Mouse (Mus musculus): ENCODE results near the gene Olfr763. TPM values are rescaled to one million over a fixed set of nuclear protein-coding genes. Genes with fewer than 3 reads are reported as not detected.
"Not testable (repeated sequence)": the region's sequence is repeated elsewhere in the genome, so short reads cannot be mapped to it uniquely, and the experiment has no call there.

Olfr763 gene
- total RNA-seq (2021) = not detected
- long read RNA-seq, experiment 1 = 0 reads
- long read RNA-seq, experiment 2 = 0 reads

- DNase-seq (ENCODE audit: low spot score) = no peak
Observed at GRCm38 (mm10) chr10:129010288-129010841, at the start of gene Olfr763. Gene Olfr763 (plus strand): TSS chr10:129010791.

- DNase-seq (ENCODE audit: low spot score) = no peak
Observed at GRCm38 (mm10) chr10:128964961-128965360, 45.6 kb upstream of the Olfr763 start.

GRCm38 (mm10) chr10:128965871-128966270 lies 44.7 kb upstream of the Olfr763 start:
- no peak for DNase-seq (ENCODE audit: low spot score)

GRCm38 (mm10) chr10:128968341-128968749 lies 42.2 kb upstream of the Olfr763 start:
- DNase-seq (ENCODE audit: low spot score) = no peak

- DNase-seq (ENCODE audit: low spot score) = no peak
Observed at GRCm38 (mm10) chr10:128970740-128971250, 39.8 kb upstream of the Olfr763 start.

GRCm38 (mm10) chr10:128972841-128973240 lies 37.8 kb upstream of the Olfr763 start:
- DNase-seq (ENCODE audit: low spot score) = no peak

GRCm38 (mm10) chr10:128976395-128976794 lies 34.2 kb upstream of the Olfr763 start:
- DNase-seq (ENCODE audit: low spot score) = no peak

DNA sequence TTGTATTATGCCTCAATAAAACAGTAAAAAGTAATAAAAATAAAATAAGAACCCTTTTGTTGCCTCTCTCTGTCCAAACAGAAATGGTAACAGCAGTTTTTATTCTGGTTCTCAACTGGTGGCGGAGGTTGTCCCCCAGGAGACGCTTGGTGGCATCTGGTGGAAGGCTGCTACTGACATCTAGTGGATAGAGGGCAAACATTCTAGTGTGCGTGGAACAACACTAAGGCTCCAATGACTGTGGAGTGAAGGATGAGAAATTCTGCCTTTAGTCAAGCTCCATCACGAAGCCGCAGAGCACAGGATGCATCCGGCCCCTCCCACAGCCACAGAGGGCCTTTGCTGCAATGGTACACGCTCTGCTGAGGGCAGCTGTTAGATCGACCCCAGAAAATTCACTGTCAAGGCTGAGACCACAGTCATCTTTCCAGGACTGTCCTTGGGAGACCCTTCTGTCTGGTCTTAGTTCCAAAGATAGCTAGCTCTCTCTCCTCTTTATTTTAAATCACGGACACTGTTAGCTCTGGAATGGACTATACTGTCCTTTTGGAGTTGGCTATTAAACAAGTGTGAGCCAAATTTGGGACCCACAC lies 33.0 kb upstream of the Olfr763 start:
- peak; percentile 46 for DNase-seq (ENCODE audit: low spot score)

DNA sequence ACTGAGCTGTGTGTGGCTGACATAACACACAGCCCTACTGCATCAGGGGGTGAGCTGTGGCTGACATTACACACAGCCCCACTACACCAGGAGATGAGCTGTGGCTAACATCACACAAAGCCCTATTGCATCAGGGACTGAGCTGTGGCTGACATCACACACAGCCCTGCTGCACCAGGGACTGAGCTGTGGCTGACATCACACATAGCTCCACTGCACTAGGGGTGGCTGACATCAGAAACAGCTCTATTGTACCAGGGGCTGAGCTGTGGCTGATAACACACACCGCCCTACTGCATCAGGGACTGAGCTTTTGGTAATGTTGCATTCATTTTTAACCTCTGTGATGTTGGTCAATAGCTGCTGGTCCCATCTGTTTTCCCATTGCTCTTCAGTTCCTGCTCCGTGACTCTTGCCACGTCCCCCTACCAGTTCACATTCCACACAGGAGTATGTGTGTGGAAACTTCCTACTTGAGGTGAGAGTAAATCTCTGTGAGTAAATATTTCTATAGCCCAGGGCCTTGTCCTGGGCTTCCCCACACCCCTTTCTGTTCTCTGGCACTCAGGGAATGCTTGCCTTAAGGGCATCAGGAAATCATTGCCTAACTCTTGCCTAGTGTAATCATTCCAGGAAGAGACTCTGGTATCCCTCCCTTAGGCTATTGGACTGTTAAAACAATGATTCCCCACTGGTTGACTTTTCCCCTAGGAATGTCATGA lies 29.8 kb upstream of the Olfr763 start:
- no peak for DNase-seq (ENCODE audit: low spot score)

DNA sequence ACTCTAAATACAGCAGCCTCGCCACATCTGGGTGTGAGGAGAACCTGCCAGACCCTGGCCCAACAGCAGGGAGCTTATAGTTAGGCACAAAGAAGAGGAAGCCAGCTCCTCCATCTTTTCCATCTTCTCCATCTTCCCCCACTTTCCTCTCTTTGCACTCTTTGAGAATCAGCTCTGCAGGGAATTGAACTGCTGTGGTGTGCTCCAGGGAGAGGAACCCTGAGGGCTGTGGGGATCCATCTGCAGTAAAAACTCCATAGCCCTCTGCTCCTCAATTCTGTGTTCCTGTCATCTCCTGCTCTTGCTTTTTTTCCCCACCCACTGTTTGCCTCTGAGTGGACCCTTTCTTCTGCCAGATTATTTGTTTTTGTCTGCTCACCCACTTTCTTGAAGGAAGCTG lies 21.5 kb upstream of the Olfr763 start, which contains the start of gene Olfr9:
Olfr9 (plus strand) TSS at position 301 of the 400 bp plus-strand sequence.
- DNase-seq (ENCODE audit: low spot score) = not testable (repeated sequence)

DNA sequence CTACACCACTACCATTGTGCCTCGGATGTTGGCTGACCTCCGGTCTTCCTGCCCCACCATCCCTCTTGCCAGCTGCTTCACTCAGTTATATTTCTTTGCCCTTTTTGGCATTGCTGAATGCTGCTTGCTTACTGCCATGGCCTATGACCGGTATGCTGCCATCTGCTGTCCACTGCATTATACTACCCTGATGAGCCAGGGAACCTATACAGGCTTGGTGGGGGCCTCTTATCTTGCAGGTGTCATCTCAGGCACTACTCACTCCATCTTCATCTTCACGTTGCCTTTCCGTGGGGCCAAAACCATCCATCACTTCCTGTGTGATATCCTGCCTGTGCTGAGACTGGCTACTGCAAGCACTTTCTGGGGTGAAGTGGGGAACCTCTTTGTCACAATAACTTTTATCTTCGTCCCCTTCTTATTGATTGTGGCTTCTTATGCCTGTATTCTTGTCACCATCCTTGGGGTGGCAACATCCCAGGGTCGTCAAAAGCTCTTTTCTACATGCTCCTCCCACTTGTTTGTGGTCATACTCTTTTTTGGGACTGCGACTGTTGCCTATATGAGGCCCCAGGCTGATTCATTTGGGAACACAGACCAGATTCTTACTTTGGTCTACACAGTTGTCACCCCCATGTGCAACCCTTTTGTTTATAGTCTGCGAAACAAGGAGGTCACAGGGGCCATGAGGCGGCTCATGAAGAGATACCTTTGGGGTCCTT lies 20.3 kb upstream of the Olfr763 start:
- DNase-seq (ENCODE audit: low spot score) = not testable (repeated sequence)

DNA sequence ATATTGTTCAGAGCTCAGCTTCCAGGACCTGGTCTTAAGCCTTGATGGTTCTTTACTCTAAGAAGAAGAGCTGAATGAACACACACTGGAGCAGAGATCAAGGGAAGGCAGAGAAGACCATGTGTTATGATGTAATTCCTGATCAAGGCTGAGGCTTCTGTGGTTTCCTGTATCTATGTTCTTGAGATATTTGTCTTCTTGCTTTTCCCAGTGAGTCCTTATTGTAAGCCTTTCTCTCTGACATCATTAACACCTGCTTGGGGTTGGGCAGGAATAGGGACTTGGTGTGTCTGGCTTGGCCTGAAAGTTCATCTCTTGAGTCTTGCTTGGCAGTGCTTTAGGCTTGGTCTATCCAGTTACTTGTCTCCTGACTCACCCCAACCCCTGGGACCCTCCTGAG lies 19.6 kb upstream of the Olfr763 start:
- no peak for DNase-seq (ENCODE audit: low spot score)

DNA sequence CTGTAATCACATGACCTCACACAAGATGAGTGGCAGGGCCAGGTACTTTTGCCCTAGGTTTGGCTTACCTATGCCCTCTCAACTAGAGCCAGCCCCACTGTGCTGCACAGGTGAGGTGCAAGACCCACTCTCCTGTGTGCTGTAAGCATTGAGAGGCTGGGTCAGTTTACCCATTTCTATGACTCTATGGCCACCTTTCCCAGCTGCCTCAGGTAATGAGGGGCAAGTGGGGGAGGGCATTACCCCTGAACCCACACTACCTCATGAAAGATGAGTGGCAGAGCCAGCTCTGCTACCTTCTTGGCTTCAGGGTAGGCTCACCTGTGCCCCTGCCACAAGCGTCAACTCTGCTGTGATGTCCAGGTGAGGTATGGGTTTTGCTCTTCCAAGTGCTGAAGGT lies 14.8 kb upstream of the Olfr763 start:
- no peak for DNase-seq (ENCODE audit: low spot score)

DNA sequence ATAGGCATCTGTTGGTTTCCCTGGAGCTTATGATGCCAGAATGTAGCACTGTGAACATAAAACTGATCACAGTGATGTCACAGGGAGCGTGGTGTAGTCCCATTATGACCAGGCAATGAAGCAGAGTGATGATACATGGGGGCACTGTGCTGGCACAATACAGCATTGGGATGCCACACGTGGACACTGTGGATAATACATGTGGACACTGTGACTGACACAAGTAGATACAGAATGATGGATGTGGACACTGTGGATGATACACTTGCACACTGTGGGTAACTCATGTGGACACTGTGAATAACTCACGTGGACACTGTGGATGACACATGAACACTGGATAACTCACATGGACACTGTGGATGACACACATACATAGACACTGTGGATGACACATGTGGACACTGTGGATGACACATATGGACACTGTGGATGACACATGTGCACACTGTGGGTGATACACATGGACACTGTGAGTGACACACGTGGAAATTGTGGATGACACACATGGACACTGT lies 14.0 kb upstream of the Olfr763 start:
- no peak for DNase-seq (ENCODE audit: low spot score)

DNA sequence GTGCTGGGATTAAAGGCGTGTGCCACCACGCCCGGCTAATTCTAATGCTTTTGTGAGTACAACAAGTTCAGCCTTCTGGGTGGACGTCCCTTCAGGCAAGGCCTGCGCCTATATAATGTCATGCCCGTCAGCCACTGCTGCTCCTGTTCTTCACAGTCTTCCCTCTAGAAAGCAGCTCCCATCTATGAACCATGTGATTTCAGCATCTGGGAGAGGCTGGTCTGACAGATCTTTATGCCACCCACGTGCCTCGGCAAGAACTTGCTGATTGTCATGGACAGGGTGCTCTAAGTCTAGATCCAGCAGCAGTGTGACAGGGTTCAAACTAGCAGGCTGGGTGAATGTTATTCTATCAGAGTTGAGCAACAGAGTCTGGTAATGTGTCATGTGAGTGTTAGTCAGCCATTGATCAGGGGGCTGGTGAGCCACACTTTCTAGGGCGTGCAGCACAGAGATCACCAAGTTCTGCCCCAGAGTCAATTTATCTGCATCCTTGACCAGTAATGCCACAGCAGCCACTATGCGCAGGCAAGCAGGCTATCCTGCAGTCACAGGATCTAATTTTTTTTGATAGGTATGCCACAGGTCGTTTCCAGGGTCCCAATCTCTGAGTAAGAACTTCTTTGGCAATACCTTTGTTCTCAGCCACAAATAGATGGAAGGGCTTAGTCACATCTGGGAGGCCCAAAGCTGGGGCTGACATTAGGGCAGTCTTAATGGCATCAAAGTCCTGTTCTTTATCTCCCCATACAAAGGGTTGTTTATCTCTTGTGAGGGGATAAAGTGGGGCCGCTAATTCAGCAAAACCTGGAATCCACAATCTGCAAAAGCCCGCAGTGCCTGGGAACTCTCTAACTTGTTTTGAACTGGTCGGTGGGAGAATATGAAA lies 6.3 kb upstream of the Olfr763 start:
- DNase-seq (ENCODE audit: low spot score) = no peak

DNA sequence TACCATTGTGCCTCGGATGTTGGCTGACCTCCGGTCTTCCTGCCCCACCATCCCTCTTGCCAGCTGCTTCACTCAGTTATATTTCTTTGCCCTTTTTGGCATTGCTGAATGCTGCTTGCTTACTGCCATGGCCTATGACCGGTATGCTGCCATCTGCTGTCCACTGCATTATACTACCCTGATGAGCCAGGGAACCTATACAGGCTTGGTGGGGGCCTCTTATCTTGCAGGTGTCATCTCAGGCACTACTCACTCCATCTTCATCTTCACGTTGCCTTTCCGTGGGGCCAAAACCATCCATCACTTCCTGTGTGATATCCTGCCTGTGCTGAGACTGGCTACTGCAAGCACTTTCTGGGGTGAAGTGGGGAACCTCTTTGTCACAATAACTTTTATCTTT lies 920 bp downstream of the Olfr763 start:
- not testable (repeated sequence) for DNase-seq (ENCODE audit: low spot score)

- no peak for DNase-seq (ENCODE audit: low spot score)
Observed at GRCm38 (mm10) chr10:129014477-129014876, 3.9 kb downstream of the Olfr763 start.

DNA sequence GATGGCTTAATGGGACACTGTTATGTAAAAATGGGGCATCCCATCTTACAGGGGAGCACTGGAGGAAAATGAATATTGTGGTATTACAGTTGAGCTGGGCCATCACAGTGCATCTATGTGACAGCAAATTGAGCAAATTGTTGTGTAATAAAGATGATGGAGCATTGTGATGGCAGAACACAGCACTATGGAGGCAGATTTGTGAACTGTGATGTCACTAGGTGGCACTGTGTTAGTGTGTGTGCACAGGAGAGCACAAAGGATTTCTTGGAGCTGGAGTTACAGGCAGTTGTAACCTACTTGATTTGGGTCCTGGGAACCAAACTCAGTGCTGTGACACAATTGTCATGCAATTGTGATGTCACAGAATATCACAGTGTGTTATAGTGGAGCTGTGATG lies 12.7 kb downstream of the Olfr763 start:
- no peak for DNase-seq (ENCODE audit: low spot score)

DNA sequence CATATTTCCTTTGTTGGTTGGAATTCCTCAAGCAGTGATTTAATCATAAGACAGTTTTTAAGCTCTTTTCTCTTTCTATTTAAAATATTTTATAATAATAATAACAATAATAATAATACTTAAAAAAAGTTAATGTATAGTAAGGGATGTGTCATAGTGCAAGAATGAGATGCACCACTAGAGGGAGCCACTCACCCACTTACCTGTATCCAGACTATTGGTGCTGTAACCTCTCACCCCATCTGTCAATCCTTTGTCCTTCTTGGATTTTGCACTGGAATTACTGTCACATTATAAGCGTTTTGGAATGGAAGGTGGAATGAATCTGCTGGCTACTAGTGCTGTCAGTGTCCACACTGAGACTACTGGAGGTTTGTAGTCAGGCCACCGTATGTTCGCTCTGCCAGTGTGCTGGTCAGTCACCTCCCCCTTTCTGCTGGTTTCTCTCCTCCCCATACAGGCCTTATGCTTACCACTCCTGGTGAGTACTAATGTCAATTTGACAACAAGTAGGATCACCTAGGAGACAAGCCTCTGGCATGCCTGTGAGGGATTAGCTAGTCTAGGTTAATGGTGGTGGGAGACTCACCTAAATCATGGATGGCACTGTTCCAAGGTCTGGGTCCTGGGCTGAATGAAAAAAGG lies 15.5 kb downstream of the Olfr763 start:
- DNase-seq (ENCODE audit: low spot score) = no peak

GRCm38 (mm10) chr10:129028343-129028742 lies 17.8 kb downstream of the Olfr763 start:
- DNase-seq (ENCODE audit: low spot score) = no peak
